In genomic region chr13:49345476-49345875, GRCm38 (mm10) we compare ENCODE assay signal across 7 mouse cellular contexts. TPM values are rescaled to one million over a fixed set of nuclear protein-coding genes. Genes with fewer than 3 reads are reported as not detected.
DNase-seq lines count a peak whose midpoint lies in the region; ATAC-seq lines count a peak whose summit lies in the region.

No protein-coding gene starts in this region.

- no peaks in the 10 kb centered on the region for H3K36me3 ChIP-seq in hindbrain, embryonic 14.5 days (replicated peaks; ENCODE audit: control insufficient read depth, insufficient read depth)
- no peaks in the 10 kb centered on the region for H3K36me3 ChIP-seq in forebrain, embryonic 12.5 days (replicated peaks)

- H3K4me3 ChIP-seq in hindbrain, embryonic 14.5 days (replicated peaks; ENCODE audit: low read length), result no peak overlapping the region
- H3K4me3 ChIP-seq in forebrain, embryonic 12.5 days (replicated peaks), result no peak overlapping the region

- no peaks in the 10 kb centered on the region for H3K27me3 ChIP-seq in hindbrain, embryonic 14.5 days (ENCODE audit: control insufficient read depth, insufficient read depth, low read length)
- H3K27me3 ChIP-seq in forebrain, embryonic 12.5 days, result no peaks in the 10 kb centered on the region

- ATAC-seq in hindbrain, embryonic 14.5 days (ENCODE audit: low FRiP score), result no peak
- ATAC-seq in forebrain, embryonic 12.5 days (ENCODE audit: low FRiP score), result no peak

- H3K27ac ChIP-seq in hindbrain, embryonic 14.5 days, result no peak overlapping the region
- H3K27ac ChIP-seq in forebrain, embryonic 12.5 days, result no peak overlapping the region

- 0 out of 2 replicates have a peak overlapping the region, but pooled peaks have one; percentile 7 for H3K4me2 ChIP-seq in hindbrain, embryonic 14.5 days (replicated peaks)
- H3K4me2 ChIP-seq in forebrain, embryonic 12.5 days, result no peak overlapping the region

- no peaks in the 10 kb centered on the region for H3K9me3 ChIP-seq in hindbrain, embryonic 14.5 days (ENCODE audit: control insufficient read depth, low read length)
- H3K9me3 ChIP-seq in forebrain, embryonic 12.5 days, result no peaks in the 10 kb centered on the region

- peak; percentile 41 to 72 for DNase-seq in spleen, postnatal 4 days (ENCODE audit: low spot score in 2 of 2)
- DNase-seq in spleen, adult 18-20 months, result no peak
- peak; percentile 80 for DNase-seq in gastrocnemius, adult 18-20 months (ENCODE audit: low spot score)
- DNase-seq in hindbrain, embryonic 14.5 days (ENCODE audit: low spot score), result no peak
- DNase-seq in skeletal muscle tissue, adult 2 months (ENCODE audit: low read depth, low spot score), result peak; percentile 80
- DNase-seq in ovary, postnatal 10 days (ENCODE audit: low spot score), result no peak

- peaks cover 45% of the 10 kb centered on the region for H3K4me1 ChIP-seq in hindbrain, embryonic 14.5 days (replicated peaks; ENCODE audit: control insufficient read depth, insufficient read depth, low read length)
- H3K4me1 ChIP-seq in forebrain, embryonic 12.5 days, result peaks cover 43% of the 10 kb centered on the region

- H3K9ac ChIP-seq in hindbrain, embryonic 14.5 days, result 0 out of 2 replicates have a peak overlapping the region, but pooled peaks have one; percentile 16
- H3K9ac ChIP-seq in forebrain, embryonic 12.5 days, result no peak overlapping the region

- WGBS in hindbrain, embryonic 14.5 days, result 81% methylated on average over 2 of the region's 2 CpGs
- WGBS in forebrain, embryonic 12.5 days, result 89% methylated on average over 2 of the region's 2 CpGs

RNA-seq across cellular contexts. Expression of gene Bicd2, which starts 4.1 kb away (rescaled TPM):
- total RNA-seq in gastrocnemius, adult 18-20 months (2021), result 10 to 100 TPM; 23.4 to 28.6 TPM
- polyA plus RNA-seq in hindbrain, embryonic 14.5 days (2014; fragmentation: Nextera tagmentation; extraction: Ambion mirVana), result 30.7 and 33.3 TPM in 2 replicates
- 38.9 and 39.1 TPM in 2 replicates for polyA plus RNA-seq in forebrain, embryonic 12.5 days (2016; fragmentation: Nextera tagmentation; extraction: Ambion mirVana)

RNA-seq across cellular contexts. Expression of gene Fgd3, which starts 25.4 kb away (rescaled TPM):
- under 1 TPM; 0.41 to 0.90 TPM for total RNA-seq in gastrocnemius, adult 18-20 months (2021)
- polyA plus RNA-seq in hindbrain, embryonic 14.5 days (2014; fragmentation: Nextera tagmentation; extraction: Ambion mirVana), result 1.5 and 2.2 TPM in 2 replicates
- 1.7 and 2.5 TPM in 2 replicates for polyA plus RNA-seq in forebrain, embryonic 12.5 days (2016; fragmentation: Nextera tagmentation; extraction: Ambion mirVana)

Comparison
In these comparisons a context has a peak if more than half of its experiments do, and no peak if none do; other contexts are left out.
1. DNase-seq: peak in spleen, postnatal 4 days (2 of 2), gastrocnemius, adult 18-20 months (single experiment) and skeletal muscle tissue, adult 2 months (single experiment); none in spleen, adult 18-20 months (0 of 2), hindbrain, embryonic 14.5 days (single experiment) and ovary, postnatal 10 days (single experiment).